Mouse (Mus musculus): Measurements from ENCODE around the gene Stk11ip. TPM values are rescaled to one million over a fixed set of nuclear protein-coding genes. Genes with fewer than 3 reads are reported as not detected.
A peak's percentile ranks its signal among the peaks of the same experiment; 100 is the strongest.

Gene Stk11ip
- polyA plus RNA-seq, 1 experiment from 2014 or later = 27.1 TPM

- H3K4me3 ChIP-seq = peak overlapping the region; percentile 77
- ATAC-seq (ENCODE audit: low FRiP score, low read depth) = peak; percentile 53
- H3K9ac ChIP-seq = peak overlapping the region; percentile 92
- peak overlapping the region; percentile 73 for H3K27ac ChIP-seq
- no peaks in the 10 kb centered on the region for H3K9me3 ChIP-seq
- peaks cover 21% of the 10 kb centered on the region for H3K4me1 ChIP-seq
- H3K36me3 ChIP-seq = peaks cover 26% of the 10 kb centered on the region
- peaks cover 23% of the 10 kb centered on the region for H3K27me3 ChIP-seq (replicated peaks)
- H3K4me2 ChIP-seq (replicated peaks) = peak overlapping the region; percentile 94
- WGBS = under 1% methylated on average over 84 of the region's 84 CpGs
Observed at GRCm38 (mm10) chr1:75505159-75505955, 16.0 kb upstream of the Stk11ip start.

GRCm38 (mm10) chr1:75505956-75506831 is 15.1 kb upstream of the Stk11ip start, which contains the start of gene Obsl1:
Gene Obsl1, minus strand, starts transcription at chr1:75506452.
- Histone ChIP-seq H3K9ac (peak within 1 kb of the TSS; percentile 92), H3K27ac (peak within 1 kb of the TSS; percentile 73), H3K36me3 (peaks cover 20% of the 10 kb centered on the region), H3K27me3 (replicated peaks) (peaks cover 23% of the 10 kb centered on the region), H3K4me1 (peaks cover 21% of the 10 kb centered on the region), H3K9me3 (no peaks in the 10 kb centered on the region), H3K4me2 (replicated peaks) (peak within 1 kb of the TSS; percentile 94), H3K4me3 (peak within 1 kb of the TSS; percentile 77)
- under 1% methylated on average over 65 of the region's 65 CpGs for WGBS
- ATAC-seq (ENCODE audit: low FRiP score, low read depth) = peak; percentile 75

GRCm38 (mm10) chr1:75507006-75507405 is 14.3 kb upstream of the Stk11ip start, which contains the start of gene Inha:
Gene Inha, plus strand, starts transcription at chr1:75507077.
- 77% methylated on average over 10 of the region's 10 CpGs for WGBS
- Histone ChIP-seq H3K9ac (peak within 1 kb of the TSS; percentile 92), H3K4me3 (peak within 1 kb of the TSS; percentile 77), H3K9me3 (no peaks in the 10 kb centered on the region), H3K27me3 (replicated peaks) (peaks cover 23% of the 10 kb centered on the region), H3K27ac (peak within 1 kb of the TSS; percentile 73), H3K4me2 (replicated peaks) (peak within 1 kb of the TSS; percentile 94), H3K36me3 (peaks cover 12% of the 10 kb centered on the region), H3K4me1 (peaks cover 21% of the 10 kb centered on the region)
- no peak for ATAC-seq (ENCODE audit: low FRiP score, low read depth)

- ATAC-seq (ENCODE audit: low FRiP score, low read depth) = no peak
- H3K4me2 ChIP-seq (replicated peaks) = no peak overlapping the region
- 56% methylated on average over 20 of the region's 20 CpGs for WGBS
Observed at GRCm38 (mm10) chr1:75509586-75509985, 11.7 kb upstream of the Stk11ip start.

GRCm38 (mm10) chr1:75510154-75510553 is 11.2 kb upstream of the Stk11ip start:
- Histone ChIP-seq H3K36me3 (no peaks in the 10 kb centered on the region), H3K9ac (no peak overlapping the region), H3K4me1 (peaks cover 14% of the 10 kb centered on the region; the same call in 1 of the 2 replicates), H3K27ac (no peak overlapping the region), H3K9me3 (no peaks in the 10 kb centered on the region), H3K27me3 (replicated peaks) (0 out of 2 replicates have a peak, but pooled peaks cover 15% of the 10 kb centered on the region), H3K4me2 (replicated peaks) (no peak overlapping the region), H3K4me3 (no peak overlapping the region)
- 74% methylated on average over 5 of the region's 5 CpGs for WGBS
- ATAC-seq (ENCODE audit: low FRiP score, low read depth) = no peak

More at GRCm38 (mm10) chr1:75509586-75509985, 11.7 kb upstream of the Stk11ip start:
- H3K36me3 ChIP-seq = no peaks in the 10 kb centered on the region
- H3K9me3 ChIP-seq = no peaks in the 10 kb centered on the region
- no peak overlapping the region for H3K9ac ChIP-seq
- no peak overlapping the region for H3K27ac ChIP-seq
- H3K27me3 ChIP-seq (replicated peaks) = 0 out of 2 replicates have a peak, but pooled peaks cover 15% of the 10 kb centered on the region
- no peak overlapping the region for H3K4me3 ChIP-seq
- peaks cover 19% of the 10 kb centered on the region for H3K4me1 ChIP-seq

DNA sequence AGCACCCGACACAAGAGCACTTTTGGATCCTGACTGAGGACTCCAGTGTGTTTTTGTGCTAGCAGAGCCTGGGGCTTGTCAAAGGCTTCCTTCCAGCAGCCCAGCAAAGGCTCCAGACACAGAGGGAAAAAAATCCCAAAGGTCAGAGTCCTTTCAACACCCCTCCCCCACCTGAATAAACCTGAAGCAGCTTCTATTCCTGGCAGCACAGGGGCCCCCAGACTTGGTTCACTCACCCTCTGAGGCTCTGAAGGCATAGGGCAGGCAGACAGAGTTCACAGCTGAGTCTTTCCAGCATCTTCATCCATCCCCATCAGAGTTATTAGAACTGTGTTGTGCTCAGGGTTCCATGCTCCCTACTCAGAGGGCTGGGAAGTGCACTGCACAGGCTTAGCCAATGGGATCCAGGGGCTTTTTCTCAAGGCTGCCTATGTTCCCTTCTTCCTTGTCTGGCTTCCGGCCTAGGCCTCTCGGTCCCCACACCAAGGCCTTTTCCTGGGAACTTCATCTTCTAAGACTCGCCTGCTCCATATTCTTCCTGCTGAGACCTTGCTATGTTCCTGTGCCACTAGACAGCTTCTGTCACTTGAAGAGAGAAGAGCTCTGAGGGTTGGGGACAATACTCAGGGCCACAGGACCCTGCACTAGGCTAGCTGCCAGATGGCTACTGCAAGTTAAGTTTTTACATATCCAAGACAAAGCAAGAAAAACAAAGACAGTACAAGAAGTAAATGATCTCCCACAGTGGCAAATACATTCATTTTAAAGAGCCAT is 9.7 kb upstream of the Stk11ip start:
- Histone ChIP-seq H3K27me3 (replicated peaks) (0 out of 2 replicates have a peak, but pooled peaks cover 15% of the 10 kb centered on the region), H3K9me3 (no peaks in the 10 kb centered on the region)

GRCm38 (mm10) chr1:75512550-75512949 is 8.8 kb upstream of the Stk11ip start:
- Histone ChIP-seq H3K27ac (no peak overlapping the region), H3K27me3 (replicated peaks) (0 out of 2 replicates have a peak, but pooled peaks cover 8% of the 10 kb centered on the region), H3K4me2 (replicated peaks) (no peak overlapping the region), H3K4me3 (no peak overlapping the region), H3K4me1 (no peaks in the 10 kb centered on the region), H3K9ac (no peak overlapping the region), H3K36me3 (no peaks in the 10 kb centered on the region), H3K9me3 (no peaks in the 10 kb centered on the region)
- 89% methylated on average over 3 of the region's 3 CpGs for WGBS
- no peak for ATAC-seq (ENCODE audit: low FRiP score, low read depth)

More for the DNA sequence above, 9.7 kb upstream of the Stk11ip start:
- Histone ChIP-seq H3K4me2 (replicated peaks) (no peak overlapping the region), H3K4me3 (no peak overlapping the region), H3K4me1 (peaks cover 9% of the 10 kb centered on the region; the same call in 1 of the 2 replicates), H3K9ac (no peak overlapping the region), H3K36me3 (no peaks in the 10 kb centered on the region), H3K27ac (no peak overlapping the region)
- ATAC-seq (ENCODE audit: low FRiP score, low read depth) = no peak
- WGBS = 69% methylated on average over 4 of the region's 4 CpGs

GRCm38 (mm10) chr1:75516703-75517380 is 4.5 kb upstream of the Stk11ip start:
- H3K27ac ChIP-seq = no peak overlapping the region
- H3K9me3 ChIP-seq = no peaks in the 10 kb centered on the region
- H3K9ac ChIP-seq = no peak overlapping the region
- H3K4me2 ChIP-seq (replicated peaks) = no peak overlapping the region
- H3K36me3 ChIP-seq = no peaks in the 10 kb centered on the region
- no peaks in the 10 kb centered on the region for H3K27me3 ChIP-seq (replicated peaks)
- H3K4me1 ChIP-seq = 0 out of 2 replicates have a peak, but pooled peaks cover under 1% of the 10 kb centered on the region
- no peak for ATAC-seq (ENCODE audit: low FRiP score, low read depth)
- WGBS = 86% methylated on average over 15 of the region's 15 CpGs
- H3K4me3 ChIP-seq = no peak overlapping the region

GRCm38 (mm10) chr1:75517984-75518383 is 3.3 kb upstream of the Stk11ip start:
- H3K9me3 ChIP-seq = no peaks in the 10 kb centered on the region
- no peaks in the 10 kb centered on the region for H3K27me3 ChIP-seq (replicated peaks)
- ATAC-seq (ENCODE audit: low FRiP score, low read depth) = no peak
- H3K4me3 ChIP-seq = no peak overlapping the region
- 0 out of 2 replicates have a peak, but pooled peaks cover 3% of the 10 kb centered on the region for H3K4me1 ChIP-seq
- 56% methylated on average over 4 of the region's 4 CpGs for WGBS
- no peak overlapping the region for H3K4me2 ChIP-seq (replicated peaks)
- no peak overlapping the region for H3K9ac ChIP-seq
- no peak overlapping the region for H3K27ac ChIP-seq
- no peaks in the 10 kb centered on the region for H3K36me3 ChIP-seq

DNA sequence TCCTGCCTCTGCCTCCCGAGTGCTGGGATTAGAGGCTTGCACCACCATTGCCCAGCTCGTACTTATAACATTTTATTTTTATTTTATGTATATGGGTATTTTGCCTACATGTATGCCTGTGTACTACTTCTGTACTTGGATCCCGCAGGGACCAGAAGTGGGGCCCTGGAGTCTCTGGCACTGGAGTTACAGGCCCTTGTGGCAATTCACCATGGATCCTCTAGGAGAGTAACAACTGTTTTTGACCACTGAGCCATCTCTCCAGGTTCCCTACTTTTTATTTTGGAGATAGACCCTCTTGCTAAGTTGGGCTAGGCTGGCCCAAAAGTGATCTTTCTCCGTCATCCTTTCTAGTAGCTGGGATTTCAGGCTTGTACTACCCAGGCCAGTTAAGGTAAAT is 2.9 kb upstream of the Stk11ip start:
- Histone ChIP-seq H3K9ac (no peak overlapping the region), H3K9me3 (no peaks in the 10 kb centered on the region), H3K4me3 (no peak overlapping the region), H3K4me2 (replicated peaks) (no peak overlapping the region), H3K4me1 (0 out of 2 replicates have a peak, but pooled peaks cover 3% of the 10 kb centered on the region), H3K27ac (no peak overlapping the region), H3K27me3 (replicated peaks) (no peaks in the 10 kb centered on the region), H3K36me3 (no peaks in the 10 kb centered on the region)
- ATAC-seq (ENCODE audit: low FRiP score, low read depth) = no peak
- 96% methylated on average over 4 of the region's 4 CpGs for WGBS

GRCm38 (mm10) chr1:75519576-75519975 is 1.8 kb upstream of the Stk11ip start:
- H3K36me3 ChIP-seq = no peaks in the 10 kb centered on the region
- no peak overlapping the region for H3K27ac ChIP-seq
- H3K27me3 ChIP-seq (replicated peaks) = no peaks in the 10 kb centered on the region
- ATAC-seq (ENCODE audit: low FRiP score, low read depth) = no peak
- WGBS = 89% methylated on average over 5 of the region's 5 CpGs
- no peak overlapping the region for H3K4me2 ChIP-seq (replicated peaks)
- no peaks in the 10 kb centered on the region for H3K9me3 ChIP-seq
- H3K4me3 ChIP-seq = no peak overlapping the region
- no peak overlapping the region for H3K9ac ChIP-seq
- H3K4me1 ChIP-seq = 0 out of 2 replicates have a peak, but pooled peaks cover 3% of the 10 kb centered on the region
